Mouse (Mus musculus) liver, embryonic 14.5 days (tissue): ENCODE measurements at regions not wholly inside any gene's neighbourhood (a gene's known extent, or its start where the extent isn't known, plus 50 kb on each side); places are given as distances from the start of the nearest gene placed in this dataset.

Source experiments
- ATAC-seq: fragments of 200-750 bp; cut with Nextera tagmentation; 2 replicates; pipeline ENCODE4 v1.8.0; 2017; ENCODE audit warnings: moderate number of reproducible peaks, mild to moderate bottlenecking, moderate library complexity; ENCODE audit not compliant: insufficient read depth
- DNase-seq, 3 experiments: peaks; one replicate each; pipeline ENCODE4 v3.0.0-alpha.2; 2012 to 2013; ENCODE audit warnings: low read depth in 3 of 3, low spot score in 3 of 3
- H3K27ac ChIP-seq: fragments of 300-500 bp; sonication (generic); 2 replicates; pipeline ENCODE4 v1.5.1; 2014; ENCODE audit warnings: moderate library complexity, mild to moderate bottlenecking, control low read depth, inconsistent platforms
- H3K27me3 ChIP-seq: fragments of 300-500 bp; sonication (generic); 2 replicates; pipeline ENCODE4 v1.6.1; 2014; ENCODE audit warnings: mild to moderate bottlenecking, low read length, moderate library complexity; ENCODE audit not compliant: control insufficient read depth, insufficient read depth
- H3K36me3 ChIP-seq: fragments of 300-500 bp; sonication (generic); replicated peaks from 2 replicates; pipeline ENCODE4 v1.6.1; 2014; ENCODE audit warnings: low read depth; ENCODE audit not compliant: control insufficient read depth, insufficient read depth
- H3K4me1 ChIP-seq, 2 experiments: fragments of 200-500 bp in 1 of 2; fragments of 300-500 bp in 1 of 2; sonication (generic) in 1 of 2; replicated peaks; 2 replicates each; pipeline ENCODE4 v1.6.1; 2012 to 2014; ENCODE audit warnings: antibody characterized with exemption in 1 of 2, inconsistent platforms in 1 of 2, low read length in 1 of 2; ENCODE audit not compliant: control insufficient read depth in 2 of 2, insufficient read depth in 2 of 2
- H3K4me2 ChIP-seq: fragments of 300-500 bp; sonication (generic); 2 replicates; pipeline ENCODE4 v1.6.1; 2014; ENCODE audit warnings: low read depth, mild to moderate bottlenecking, control low read depth, moderate library complexity
- H3K4me3 ChIP-seq, 2 experiments: fragments of 200-500 bp in 1 of 2; fragments of 300-500 bp in 1 of 2; sonication (generic) in 1 of 2; 2 replicates each; pipeline ENCODE4 v1.5.1; 2012 to 2014; ENCODE audit warnings: low read depth in 2 of 2, low read length in 2 of 2, mild to moderate bottlenecking in 2 of 2, control low read depth in 1 of 2, inconsistent platforms in 1 of 2, moderate library complexity in 1 of 2; ENCODE audit not compliant: insufficient read depth in 1 of 2
- H3K9ac ChIP-seq: fragments of 300-500 bp; sonication (generic); replicated peaks from 2 replicates; pipeline ENCODE4 v1.6.1; 2014; ENCODE audit warnings: mild to moderate bottlenecking, control low read depth, moderate library complexity
- H3K9me3 ChIP-seq: fragments of 300-500 bp; sonication (generic); 2 replicates; pipeline ENCODE4 v1.6.1; 2016; ENCODE audit warnings: low read length, mixed read lengths; ENCODE audit not compliant: control insufficient read depth
- CTCF ChIP-seq: IDR thresholded peaks from 2 replicates; pipeline ENCODE4 v1.5.1; 2016; ENCODE audit warnings: antibody characterized with exemption, low read depth, control low read depth
- EP300 ChIP-seq: IDR thresholded peaks from 2 replicates; pipeline ENCODE4 v1.6.1; 2016; ENCODE audit warnings: antibody characterized with exemption, low read depth
- WGBS: fragments of 180-500 bp; shearing (Covaris S2); extraction: QIAGEN DNeasy Blood & Tissue Kit; methylation state at CpG from one replicate; pipeline ENCODE4 v1.1.7; 2014; ENCODE audit not compliant: insufficient replicate concordance; 5-methylcytosine and 5-hydroxymethylcytosine counted together

DNA sequence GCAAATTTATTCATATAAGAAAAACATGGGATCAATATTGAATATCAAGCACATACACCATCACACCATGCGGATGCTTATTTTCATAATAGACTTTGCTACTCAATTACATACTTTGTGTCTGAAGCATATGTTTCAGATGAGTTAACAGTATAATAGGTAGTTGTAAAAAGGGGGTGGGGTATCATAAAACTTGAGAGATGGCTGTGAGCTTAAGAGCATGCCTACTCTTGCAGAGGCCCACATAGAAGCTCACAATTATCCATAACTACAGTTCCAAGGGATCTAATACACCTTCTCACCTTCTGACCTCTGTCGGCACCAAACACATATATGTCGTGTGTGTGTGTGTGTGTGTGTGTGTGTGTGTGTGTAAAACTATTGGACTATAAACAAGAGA lies 597.7 kb upstream of the Intu start:
- H3K36me3 ChIP-seq = no peaks in the 10 kb centered on the region
- no peak overlapping the region for H3K4me2 ChIP-seq
- WGBS = 73% methylated on average over 3 of the region's 3 CpGs
- no peak overlapping the region for H3K9ac ChIP-seq
- TF ChIP-seq EP300 = no peak
- DNase-seq = no peak
- H3K9me3 ChIP-seq = no peaks in the 10 kb centered on the region
- no peak for ATAC-seq
- H3K27ac ChIP-seq = no peak overlapping the region
- H3K4me1 ChIP-seq = no peaks in the 10 kb centered on the region
- no peak overlapping the region for H3K4me3 ChIP-seq
- no peaks in the 10 kb centered on the region for H3K27me3 ChIP-seq

DNA sequence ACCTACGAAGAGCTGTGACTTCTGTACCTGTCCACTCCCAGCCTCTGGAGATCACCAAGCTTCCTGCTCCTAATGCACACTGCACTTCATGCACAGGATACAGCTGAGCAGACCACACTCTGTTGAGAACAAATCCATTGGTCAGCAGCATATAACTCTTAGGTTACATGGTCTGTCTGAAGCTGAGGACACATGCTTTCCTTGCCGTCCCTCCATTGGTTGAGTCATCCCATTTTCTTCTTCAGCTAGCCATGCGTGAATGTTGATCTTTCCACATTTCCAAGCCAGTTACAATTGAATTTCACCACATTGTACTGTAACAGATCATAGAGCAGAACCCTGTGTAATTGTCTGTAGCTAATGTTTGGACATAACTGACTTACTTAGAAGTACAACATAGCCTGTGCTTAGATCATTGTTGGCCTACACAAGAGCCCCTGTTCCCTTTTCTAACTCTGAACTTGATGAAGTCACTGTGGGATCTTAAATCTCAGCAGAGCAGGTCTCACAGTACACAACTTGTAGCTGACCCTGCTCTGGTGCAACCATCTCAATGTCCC lies 593.3 kb upstream of the Intu start:
- Histone ChIP-seq H3K27ac (no peak overlapping the region), H3K9ac (no peak overlapping the region), H3K9me3 (no peaks in the 10 kb centered on the region), H3K36me3 (no peaks in the 10 kb centered on the region), H3K4me3 (no peak overlapping the region), H3K4me1 (no peaks in the 10 kb centered on the region), H3K4me2 (no peak overlapping the region), H3K27me3 (no peaks in the 10 kb centered on the region)
- no peak for TF ChIP-seq CTCF
- TF ChIP-seq EP300 = no peak
- ATAC-seq (no peak), DNase-seq (no peak)
- WGBS = 53% methylated on average over 3 of the region's 3 CpGs

DNA sequence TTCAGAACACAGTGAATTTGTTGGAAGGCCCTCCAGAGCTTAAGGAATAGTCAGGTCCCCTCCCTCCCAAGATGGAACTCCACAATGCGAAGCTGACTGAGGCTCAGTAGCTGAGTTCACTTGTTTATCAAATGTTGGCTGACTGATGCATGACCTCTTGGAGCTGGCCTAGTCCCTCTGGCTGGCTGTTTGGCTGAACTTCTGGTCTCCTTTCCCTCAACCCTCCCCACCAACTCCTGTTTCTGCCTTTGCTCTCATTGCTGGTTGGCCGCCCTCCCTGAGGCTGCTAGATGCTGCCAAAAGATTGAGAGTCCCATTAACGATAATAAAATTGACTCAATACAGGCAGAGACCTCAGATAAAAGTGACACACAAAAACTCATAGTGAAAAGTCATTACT lies 586.5 kb upstream of the Intu start:
- no peak overlapping the region for H3K4me2 ChIP-seq
- H3K9me3 ChIP-seq = no peaks in the 10 kb centered on the region
- no peak overlapping the region for H3K9ac ChIP-seq
- DNase-seq (no peak), ATAC-seq (no peak)
- 57% methylated on average over 3 of the region's 3 CpGs for WGBS
- H3K27ac ChIP-seq = no peak overlapping the region
- no peaks in the 10 kb centered on the region for H3K36me3 ChIP-seq
- H3K4me1 ChIP-seq = no peaks in the 10 kb centered on the region
- no peaks in the 10 kb centered on the region for H3K27me3 ChIP-seq
- H3K4me3 ChIP-seq = no peak overlapping the region
- TF ChIP-seq CTCF (no peak), EP300 (no peak)

- H3K36me3 ChIP-seq = no peaks in the 10 kb centered on the region
- DNase-seq (no peak), ATAC-seq (no peak)
- H3K4me1 ChIP-seq = no peaks in the 10 kb centered on the region
- H3K4me3 ChIP-seq = no peak overlapping the region
- no peak overlapping the region for H3K9ac ChIP-seq
- H3K9me3 ChIP-seq = no peaks in the 10 kb centered on the region
- TF ChIP-seq EP300 = no peak
- no peak for TF ChIP-seq CTCF
- 60% methylated on average over 2 of the region's 2 CpGs for WGBS
- H3K4me2 ChIP-seq = no peak overlapping the region
- no peak overlapping the region for H3K27ac ChIP-seq
- no peaks in the 10 kb centered on the region for H3K27me3 ChIP-seq
Observed at GRCm38 (mm10) chr3:39952103-39952502, 579.0 kb upstream of the Intu start.

- Histone ChIP-seq H3K4me1 (no peaks in the 10 kb centered on the region), H3K36me3 (no peaks in the 10 kb centered on the region), H3K27ac (no peak overlapping the region), H3K4me3 (no peak overlapping the region), H3K4me2 (no peak overlapping the region), H3K27me3 (no peaks in the 10 kb centered on the region), H3K9ac (no peak overlapping the region), H3K9me3 (no peaks in the 10 kb centered on the region)
- TF ChIP-seq CTCF (no peak), EP300 (no peak)
- ATAC-seq (no peak), DNase-seq (no peak)
- WGBS = 70% methylated on average over 1 of the region's 1 CpGs
Observed at GRCm38 (mm10) chr3:39952556-39952955, 578.5 kb upstream of the Intu start.
